Mouse (Mus musculus): ENCODE data around the gene Kit. TPM values are rescaled to one million over a fixed set of nuclear protein-coding genes. Genes with fewer than 3 reads are reported as not detected.

Gene Kit
- total and polyA plus RNA-seq, 3 experiments, result 2.2 to 5.4 (median 2.8) TPM

DNA sequence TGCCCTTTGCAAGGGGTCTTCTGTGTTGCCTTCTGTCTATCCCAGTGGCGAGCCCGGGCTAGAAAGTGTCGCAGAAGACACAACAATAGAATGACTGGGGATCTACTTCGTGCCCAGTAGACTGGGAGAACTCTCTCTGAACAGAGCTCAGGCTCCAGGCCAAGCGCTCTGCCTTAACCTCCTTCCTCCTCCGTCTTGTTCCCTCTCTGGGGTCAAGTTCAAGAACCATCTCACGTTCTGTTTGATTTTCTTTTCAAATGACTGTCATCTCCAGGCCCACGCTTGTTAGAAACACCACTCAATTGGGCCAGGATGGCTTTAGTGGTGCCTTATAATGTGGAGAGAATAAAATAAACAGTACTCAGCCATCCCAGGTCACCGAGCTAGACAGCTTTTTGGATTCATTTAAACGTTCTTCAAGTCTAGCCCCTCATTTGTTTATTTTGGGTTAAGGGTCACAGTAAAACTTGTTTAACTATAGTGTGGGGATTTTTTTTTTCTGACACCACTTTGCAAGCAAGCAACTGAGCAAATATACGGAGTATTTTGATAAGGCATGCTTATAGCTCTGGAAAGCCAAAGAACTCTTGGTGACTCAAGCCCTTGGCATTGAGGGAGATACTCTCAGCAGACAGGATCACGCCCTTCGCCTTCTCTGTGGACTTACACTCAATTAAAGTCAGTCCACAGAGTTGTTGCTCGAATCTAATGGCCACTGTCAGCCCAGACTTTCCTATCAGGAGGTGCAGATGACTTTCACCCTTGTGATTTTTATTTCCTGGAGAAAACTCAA is 30.0 kb upstream of the Kit start:
- no peak overlapping the region for H3K9ac ChIP-seq (ENCODE audit: low read depth, low read length)
- TF ChIP-seq CTCF (IDR thresholded peaks at IDR 0.05), result no peak
- no peak for TF ChIP-seq POLR2A (IDR thresholded peaks at IDR 0.05; ENCODE audit: insufficient read depth, low read depth, low read length)
- no peak for TF ChIP-seq EP300 (IDR thresholded peaks at IDR 0.05; ENCODE audit: insufficient read depth, low read depth, low read length)
- no peaks in the 10 kb centered on the region for H3K36me3 ChIP-seq (ENCODE audit: control insufficient read depth, insufficient read depth, low read length)
- H3K27me3 ChIP-seq (ENCODE audit: control insufficient read depth, insufficient read depth, low read length), result no peaks in the 10 kb centered on the region
- no peak overlapping the region for H3K4me3 ChIP-seq
- WGBS, result 66% methylated on average over 14 of the region's 14 CpGs
- intact Hi-C loops (cut with DNase I), result no loop called here
- no peaks in the 10 kb centered on the region for H3K4me1 ChIP-seq (ENCODE audit: control insufficient read depth, insufficient read depth, low read length)
- DNase-seq, result no peak
- H3K27ac ChIP-seq, result no peak overlapping the region
- H3K79me2 ChIP-seq (replicated peaks; ENCODE audit: control insufficient read depth, insufficient read depth, low read length), result no peaks in the 10 kb centered on the region

DNA sequence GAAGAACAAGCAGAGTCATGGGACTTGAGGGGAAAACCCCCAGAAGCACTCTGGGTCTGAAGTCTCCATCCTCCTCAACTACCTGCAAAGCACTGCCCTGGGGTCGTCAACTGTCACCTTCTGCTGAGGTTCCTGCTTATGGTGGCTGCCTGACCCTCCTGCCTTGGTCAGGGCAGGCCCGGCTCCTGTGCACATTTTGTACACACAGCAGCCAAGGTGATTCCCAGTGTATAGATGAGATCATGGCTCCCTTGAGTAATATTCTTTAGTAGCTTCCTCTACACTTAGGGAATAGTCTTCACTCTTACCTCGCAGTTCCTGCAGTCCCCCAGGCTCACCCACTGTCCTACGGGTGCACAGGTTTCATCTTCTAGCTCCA is 29.5 kb upstream of the Kit start:
- intact Hi-C loops (cut with DNase I), result no loop called here
- no peaks in the 10 kb centered on the region for H3K4me1 ChIP-seq (ENCODE audit: control insufficient read depth, insufficient read depth, low read length)
- WGBS, result 80% methylated on average over 4 of the region's 4 CpGs
- no peaks in the 10 kb centered on the region for H3K27me3 ChIP-seq (ENCODE audit: control insufficient read depth, insufficient read depth, low read length)
- H3K4me3 ChIP-seq, result no peak overlapping the region
- TF ChIP-seq CTCF (IDR thresholded peaks at IDR 0.05) (no peak), EP300 (IDR thresholded peaks at IDR 0.05; ENCODE audit: insufficient read depth, low read depth, low read length) (no peak), POLR2A (IDR thresholded peaks at IDR 0.05; ENCODE audit: insufficient read depth, low read depth, low read length) (no peak)
- H3K36me3 ChIP-seq (ENCODE audit: control insufficient read depth, insufficient read depth, low read length), result no peaks in the 10 kb centered on the region
- H3K79me2 ChIP-seq (replicated peaks; ENCODE audit: control insufficient read depth, insufficient read depth, low read length), result no peaks in the 10 kb centered on the region
- no peak overlapping the region for H3K9ac ChIP-seq (ENCODE audit: low read depth, low read length)
- DNase-seq, result no peak
- H3K27ac ChIP-seq, result no peak overlapping the region

DNA sequence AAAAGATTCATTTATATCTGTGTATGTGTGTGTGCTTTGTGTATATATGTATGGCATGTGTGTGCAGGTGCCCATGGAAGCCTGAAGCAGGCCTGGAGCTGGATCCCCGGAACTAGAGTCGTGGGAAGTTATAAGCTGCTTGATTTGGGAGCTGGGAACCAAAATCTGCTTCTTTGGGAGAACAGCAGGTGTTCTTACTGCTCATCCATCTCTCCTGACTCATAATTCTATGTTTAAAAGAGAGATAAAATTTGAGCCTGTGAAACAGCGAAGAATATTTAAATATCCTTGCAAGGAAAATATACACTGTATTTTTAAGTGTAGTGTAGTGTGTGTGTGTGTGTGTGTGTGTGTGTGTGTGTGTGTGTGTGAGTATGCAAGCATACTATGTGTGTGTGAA is 21.7 kb upstream of the Kit start:
- H3K4me1 ChIP-seq (ENCODE audit: control insufficient read depth, insufficient read depth, low read length), result no peaks in the 10 kb centered on the region
- no peak for DNase-seq
- TF ChIP-seq POLR2A (IDR thresholded peaks at IDR 0.05; ENCODE audit: insufficient read depth, low read depth, low read length), result no peak
- no peak for TF ChIP-seq EP300 (IDR thresholded peaks at IDR 0.05; ENCODE audit: insufficient read depth, low read depth, low read length)
- TF ChIP-seq CTCF (IDR thresholded peaks at IDR 0.05), result no peak
- H3K27ac ChIP-seq, result no peak overlapping the region
- H3K9ac ChIP-seq (ENCODE audit: low read depth, low read length), result no peak overlapping the region
- intact Hi-C loops (cut with DNase I), result no loop called here
- H3K79me2 ChIP-seq (replicated peaks; ENCODE audit: control insufficient read depth, insufficient read depth, low read length), result no peaks in the 10 kb centered on the region
- no peaks in the 10 kb centered on the region for H3K27me3 ChIP-seq (ENCODE audit: control insufficient read depth, insufficient read depth, low read length)
- no peak overlapping the region for H3K4me3 ChIP-seq
- H3K36me3 ChIP-seq (ENCODE audit: control insufficient read depth, insufficient read depth, low read length), result no peaks in the 10 kb centered on the region
- 82% methylated on average over 3 of the region's 3 CpGs for WGBS

DNA sequence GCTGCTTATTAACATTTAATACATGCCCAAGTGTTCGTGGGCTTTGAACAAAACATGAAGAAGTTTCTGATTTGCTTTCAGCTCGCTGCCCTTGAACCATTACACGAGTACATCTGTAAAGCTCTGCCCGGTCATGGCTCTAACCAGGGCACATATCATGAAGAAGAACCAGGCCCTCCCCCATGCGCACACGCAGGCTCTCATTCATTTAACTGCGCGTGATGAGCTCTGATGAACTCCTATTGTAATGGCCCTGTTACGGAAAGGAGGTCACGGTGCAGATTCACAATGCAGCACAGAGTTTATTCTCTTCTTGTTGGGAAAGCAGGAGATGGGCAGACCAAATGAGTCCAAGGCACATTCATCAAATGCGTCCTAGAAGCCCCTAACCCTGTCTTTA is 17.1 kb upstream of the Kit start:
- no peaks in the 10 kb centered on the region for H3K36me3 ChIP-seq (ENCODE audit: control insufficient read depth, insufficient read depth, low read length)
- H3K4me1 ChIP-seq (ENCODE audit: control insufficient read depth, insufficient read depth, low read length), result no peaks in the 10 kb centered on the region
- H3K79me2 ChIP-seq (replicated peaks; ENCODE audit: control insufficient read depth, insufficient read depth, low read length), result no peaks in the 10 kb centered on the region
- H3K9ac ChIP-seq (ENCODE audit: low read depth, low read length), result no peak overlapping the region
- H3K27ac ChIP-seq, result no peak overlapping the region
- no peaks in the 10 kb centered on the region for H3K27me3 ChIP-seq (ENCODE audit: control insufficient read depth, insufficient read depth, low read length)
- intact Hi-C loops (cut with DNase I), result no loop called here
- DNase-seq, result no peak
- H3K4me3 ChIP-seq, result no peak overlapping the region
- 89% methylated on average over 11 of the region's 11 CpGs for WGBS
- no peak for TF ChIP-seq CTCF (IDR thresholded peaks at IDR 0.05)
- TF ChIP-seq POLR2A (IDR thresholded peaks at IDR 0.05; ENCODE audit: insufficient read depth, low read depth, low read length), result no peak
- no peak for TF ChIP-seq EP300 (IDR thresholded peaks at IDR 0.05; ENCODE audit: insufficient read depth, low read depth, low read length)

DNA sequence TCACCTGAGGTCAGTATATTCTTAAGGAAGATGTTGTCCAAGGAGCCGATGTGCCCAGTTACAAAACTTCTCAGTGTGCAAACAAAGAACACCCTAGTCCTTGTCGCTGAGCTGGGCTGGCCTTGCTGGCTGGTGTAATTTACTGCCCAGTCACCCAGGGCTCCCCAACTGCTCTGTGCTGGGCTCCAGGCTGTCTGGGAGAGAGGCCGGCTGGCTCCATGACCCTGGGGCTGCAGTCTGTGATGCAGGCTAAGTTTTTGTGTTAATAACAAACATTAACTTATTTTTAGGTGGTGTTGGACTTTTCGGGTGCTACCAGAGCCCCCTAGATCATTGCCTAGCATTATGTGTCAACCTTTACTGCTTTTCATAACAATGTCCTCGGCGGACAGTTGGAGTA is 15.4 kb upstream of the Kit start:
- Histone ChIP-seq H3K79me2 (replicated peaks; ENCODE audit: control insufficient read depth, insufficient read depth, low read length) (no peaks in the 10 kb centered on the region), H3K36me3 (ENCODE audit: control insufficient read depth, insufficient read depth, low read length) (no peaks in the 10 kb centered on the region), H3K4me3 (no peak overlapping the region), H3K27ac (no peak overlapping the region), H3K9ac (ENCODE audit: low read depth, low read length) (no peak overlapping the region), H3K27me3 (ENCODE audit: control insufficient read depth, insufficient read depth, low read length) (no peaks in the 10 kb centered on the region), H3K4me1 (ENCODE audit: control insufficient read depth, insufficient read depth, low read length) (no peaks in the 10 kb centered on the region)
- TF ChIP-seq EP300 (IDR thresholded peaks at IDR 0.05; ENCODE audit: insufficient read depth, low read depth, low read length), result no peak
- no peak for TF ChIP-seq CTCF (IDR thresholded peaks at IDR 0.05)
- TF ChIP-seq POLR2A (IDR thresholded peaks at IDR 0.05; ENCODE audit: insufficient read depth, low read depth, low read length), result no peak
- intact Hi-C loops (cut with DNase I), result no loop called here
- DNase-seq, result no peak
- WGBS, result 89% methylated on average over 6 of the region's 6 CpGs

DNA sequence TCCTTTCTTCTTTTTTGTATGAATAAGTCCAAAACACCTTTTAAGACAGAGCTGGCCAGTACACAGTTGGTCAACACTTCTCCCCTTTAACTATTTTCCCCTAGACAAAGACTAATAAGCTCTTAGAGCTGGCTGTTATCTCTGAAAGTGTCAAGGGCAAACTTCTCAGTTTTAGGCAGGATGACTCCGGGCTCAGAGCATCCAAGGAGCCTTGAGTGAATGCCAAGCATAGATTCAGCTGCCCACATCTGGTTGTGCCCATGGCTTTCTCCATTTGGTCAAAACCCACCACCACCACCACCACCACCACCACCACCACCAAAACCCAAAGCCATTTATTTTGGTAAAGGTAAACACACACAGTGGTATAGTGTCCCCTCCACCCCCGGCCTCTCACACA is 13.5 kb upstream of the Kit start:
- WGBS, result 83% methylated on average over 2 of the region's 2 CpGs
- no peak overlapping the region for H3K4me3 ChIP-seq
- no peaks in the 10 kb centered on the region for H3K27me3 ChIP-seq (ENCODE audit: control insufficient read depth, insufficient read depth, low read length)
- H3K36me3 ChIP-seq (ENCODE audit: control insufficient read depth, insufficient read depth, low read length), result no peaks in the 10 kb centered on the region
- H3K27ac ChIP-seq, result no peak overlapping the region
- no peaks in the 10 kb centered on the region for H3K79me2 ChIP-seq (replicated peaks; ENCODE audit: control insufficient read depth, insufficient read depth, low read length)
- intact Hi-C loops (cut with DNase I), result no loop called here
- H3K9ac ChIP-seq (ENCODE audit: low read depth, low read length), result no peak overlapping the region
- TF ChIP-seq CTCF (IDR thresholded peaks at IDR 0.05) (no peak), EP300 (IDR thresholded peaks at IDR 0.05; ENCODE audit: insufficient read depth, low read depth, low read length) (no peak), POLR2A (IDR thresholded peaks at IDR 0.05; ENCODE audit: insufficient read depth, low read depth, low read length) (no peak)
- DNase-seq, result no peak
- H3K4me1 ChIP-seq (ENCODE audit: control insufficient read depth, insufficient read depth, low read length), result no peaks in the 10 kb centered on the region
